Mouse (Mus musculus) midbrain, postnatal 0 days (tissue): ENCODE measurements at regions not wholly inside any gene's neighbourhood (a gene's known extent, or its start where the extent isn't known, plus 50 kb on each side); places are given as distances from the start of the nearest gene placed in this dataset.
"Not testable (repeated sequence)": the region's sequence is repeated elsewhere in the genome, so short reads cannot be mapped to it uniquely, and the experiment has no call there.

Experiments
- ATAC-seq: fragments of 200-750 bp; cut with Nextera tagmentation; 2 replicates; pipeline ENCODE4 v1.8.0; 2017; ENCODE audit warnings: moderate number of reproducible peaks, mild to moderate bottlenecking, moderate TSS enrichment, moderate library complexity; ENCODE audit not compliant: low FRiP score
- DNase-seq: peaks from one replicate; pipeline ENCODE4 v3.0.0-alpha.2; 2015; ENCODE audit warnings: low spot score
- H3K27ac ChIP-seq: fragments of 300-500 bp; sonication (generic); 2 replicates; pipeline ENCODE4 v1.5.1; 2014; ENCODE audit warnings: low read depth, mild to moderate bottlenecking, low read length, mixed read lengths
- H3K27me3 ChIP-seq: fragments of 300-500 bp; sonication (generic); 2 replicates; pipeline ENCODE4 v1.6.1; 2014; ENCODE audit warnings: low read length, control low read depth, mixed read lengths; ENCODE audit not compliant: insufficient read depth
- H3K36me3 ChIP-seq: fragments of 300-500 bp; sonication (generic); 2 replicates; pipeline ENCODE4 v1.6.1; 2014; ENCODE audit warnings: low read length, control low read depth, mixed read lengths; ENCODE audit not compliant: insufficient read depth
- H3K4me1 ChIP-seq: fragments of 300-500 bp; sonication (generic); 2 replicates; pipeline ENCODE4 v1.6.1; 2014; ENCODE audit warnings: mild to moderate bottlenecking, control low read depth, antibody characterized with exemption, low read length, mixed read lengths; ENCODE audit not compliant: insufficient read depth
- H3K4me2 ChIP-seq: fragments of 300-500 bp; sonication (generic); 2 replicates; pipeline ENCODE4 v1.6.1; 2014; ENCODE audit warnings: low read depth, mild to moderate bottlenecking, low read length, mixed read lengths; ENCODE audit not compliant: poor library complexity, severe bottlenecking
- H3K4me3 ChIP-seq: fragments of 300-500 bp; sonication (generic); 2 replicates; pipeline ENCODE4 v1.5.1; 2014; ENCODE audit warnings: low read depth, mild to moderate bottlenecking, low read length, moderate library complexity
- H3K9ac ChIP-seq: fragments of 300-500 bp; sonication (generic); replicated peaks from 2 replicates; pipeline ENCODE4 v1.6.1; 2014; ENCODE audit warnings: mild to moderate bottlenecking, low read length, moderate library complexity, mixed read lengths; ENCODE audit not compliant: poor library complexity, severe bottlenecking
- H3K9me3 ChIP-seq: fragments of 300-500 bp; sonication (generic); 2 replicates; pipeline ENCODE4 v1.6.1; 2016; ENCODE audit warnings: low read length, control low read depth
- CTCF ChIP-seq: IDR thresholded peaks from 2 replicates; pipeline ENCODE4 v1.5.1; 2016; ENCODE audit warnings: antibody characterized with exemption, mild to moderate bottlenecking
- WGBS: fragments of 180-500 bp; shearing (Covaris S2); extraction: QIAGEN DNeasy Blood & Tissue Kit; methylation state at CpG from one replicate; pipeline ENCODE4 v1.1.7; 2014; 5-methylcytosine and 5-hydroxymethylcytosine counted together

DNA sequence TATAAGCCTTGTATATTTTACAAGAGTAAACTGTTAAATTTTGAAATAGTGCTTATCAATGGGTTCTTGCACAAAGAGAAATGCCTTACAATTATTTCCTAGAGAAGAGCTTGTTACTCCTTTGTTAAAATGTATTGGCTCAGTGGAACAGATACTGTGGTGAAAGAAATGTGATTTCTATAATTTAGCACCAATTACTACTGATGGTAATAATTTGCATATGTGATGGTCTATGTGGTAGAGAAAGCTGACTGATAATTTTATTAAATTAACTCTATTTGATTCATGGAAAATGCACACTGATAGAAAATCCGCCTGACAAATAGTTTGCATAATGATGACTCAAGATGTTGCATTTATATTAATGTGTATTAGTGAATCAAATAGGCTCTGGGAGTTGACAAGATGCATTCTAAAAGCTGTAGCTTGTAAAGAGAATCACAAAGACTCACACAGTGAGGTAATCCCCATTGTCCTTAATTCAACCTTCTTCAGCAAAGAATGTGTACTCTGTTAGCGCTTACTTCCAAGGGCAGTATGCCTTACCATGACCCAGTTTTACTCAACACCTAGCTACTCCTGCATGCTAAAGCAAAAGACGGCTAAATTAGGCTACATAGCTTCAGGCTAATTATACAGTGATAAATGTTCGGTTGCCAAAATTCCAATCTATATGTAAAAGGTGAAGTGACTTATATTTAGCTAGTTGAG is 329.8 kb upstream of the Cenpq start:
- Histone ChIP-seq H3K4me1 (no peaks in the 10 kb centered on the region), H3K27me3 (no peaks in the 10 kb centered on the region), H3K9me3 (no peaks in the 10 kb centered on the region), H3K9ac (no peak overlapping the region), H3K4me3 (no peak overlapping the region), H3K36me3 (no peaks in the 10 kb centered on the region), H3K27ac (no peak overlapping the region), H3K4me2 (no peak overlapping the region)
- WGBS = 52% methylated on average over 4 of the region's 4 CpGs
- ATAC-seq (no peak), DNase-seq (no peak)
- no peak for TF ChIP-seq CTCF

DNA sequence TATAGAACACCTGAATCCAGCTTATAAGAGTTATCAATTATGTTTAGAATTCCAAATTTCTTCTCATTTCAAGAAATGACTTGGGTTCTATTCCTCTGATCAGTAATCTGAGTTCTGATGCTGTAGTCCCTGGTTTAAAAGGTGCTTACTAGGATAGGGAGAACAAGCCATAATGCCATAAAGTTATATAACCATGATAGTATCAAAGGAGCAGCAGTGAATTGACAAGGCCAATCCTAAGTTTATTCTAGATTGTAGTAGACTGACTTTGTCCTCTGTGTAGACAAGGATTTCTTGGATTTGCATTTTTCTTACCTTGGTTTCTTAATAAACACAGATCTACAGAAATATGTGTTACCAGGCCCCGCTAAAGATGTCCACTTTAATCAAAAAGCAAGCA is 326.6 kb upstream of the Cenpq start:
- Histone ChIP-seq H3K9ac (no peak overlapping the region), H3K4me3 (no peak overlapping the region), H3K4me1 (no peaks in the 10 kb centered on the region), H3K27ac (no peak overlapping the region), H3K27me3 (no peaks in the 10 kb centered on the region), H3K36me3 (no peaks in the 10 kb centered on the region), H3K9me3 (no peaks in the 10 kb centered on the region), H3K4me2 (no peak overlapping the region)
- WGBS = 85% methylated on average over 1 of the region's 1 CpGs
- TF ChIP-seq CTCF = no peak
- DNase-seq = no peak
- ATAC-seq = no peak

DNA sequence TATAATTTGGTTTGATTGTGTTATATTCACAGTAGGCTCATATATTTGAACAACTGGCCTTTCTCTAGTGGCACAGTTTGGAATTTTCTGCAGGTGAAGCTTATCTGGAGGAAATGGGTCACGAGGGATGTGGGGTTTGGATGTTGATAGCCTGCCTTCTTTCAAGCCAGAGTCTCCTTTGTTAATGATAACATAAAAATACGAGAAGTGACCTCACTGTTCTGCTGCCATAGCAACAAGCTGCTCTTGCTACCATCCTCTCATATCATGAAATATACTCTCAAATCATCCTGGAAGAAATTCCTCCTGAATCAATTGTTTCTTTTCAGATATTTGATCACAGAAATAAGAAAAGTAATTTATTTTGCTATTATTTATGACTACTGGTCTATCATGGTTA is 313.6 kb upstream of the Cenpq start:
- WGBS = 37% methylated on average over 2 of the region's 2 CpGs
- Histone ChIP-seq H3K9ac (no peak overlapping the region), H3K27me3 (no peaks in the 10 kb centered on the region), H3K4me2 (no peak overlapping the region), H3K4me3 (no peak overlapping the region), H3K36me3 (no peaks in the 10 kb centered on the region), H3K27ac (no peak overlapping the region), H3K4me1 (no peaks in the 10 kb centered on the region), H3K9me3 (no peaks in the 10 kb centered on the region; the same call in 1 of the 2 replicates)
- no peak for TF ChIP-seq CTCF
- ATAC-seq (no peak), DNase-seq (no peak)

DNA sequence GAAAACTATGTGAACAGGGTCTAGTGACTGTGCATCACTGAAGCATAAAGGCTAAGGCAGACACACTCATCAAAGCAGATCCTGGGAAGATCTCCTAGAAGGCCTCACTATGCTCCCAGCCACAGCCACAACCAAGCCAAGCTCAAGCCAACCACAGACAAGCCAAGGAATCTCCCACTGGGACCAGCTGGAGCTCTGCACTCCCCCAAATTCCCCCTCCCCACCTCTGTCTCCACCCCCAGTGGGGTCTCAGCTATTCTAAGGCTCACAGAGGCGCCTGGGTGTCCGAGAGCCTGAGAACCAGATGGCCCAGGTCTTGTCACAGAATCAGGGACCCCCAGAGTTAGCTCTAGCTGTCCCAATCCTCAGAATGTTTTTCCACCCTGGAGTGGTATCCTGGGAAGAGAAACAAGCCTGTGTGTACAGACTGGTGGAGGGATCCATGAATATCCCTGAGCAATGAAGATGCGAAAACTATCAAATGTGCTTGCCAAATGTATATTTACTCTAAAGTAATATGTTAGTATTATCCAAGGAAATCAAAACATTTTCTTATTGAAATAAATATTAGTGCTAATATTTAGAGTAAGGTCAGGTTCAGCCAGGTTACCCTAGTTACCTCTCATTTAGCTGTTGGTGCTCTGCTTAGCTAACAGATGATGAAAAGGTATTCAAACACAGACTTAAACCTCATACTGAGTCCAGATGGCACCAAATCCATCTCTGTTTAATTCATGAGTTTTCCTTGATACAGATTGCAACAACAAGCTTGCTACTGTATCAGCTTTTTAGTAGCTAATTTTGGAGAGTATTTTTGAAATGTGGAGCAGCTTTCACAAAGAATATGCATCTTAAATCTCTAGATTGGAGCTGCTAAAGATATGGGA is 292.5 kb upstream of the Cenpq start:
- no peak for TF ChIP-seq CTCF
- H3K4me1 ChIP-seq = no peaks in the 10 kb centered on the region
- H3K27me3 ChIP-seq = no peaks in the 10 kb centered on the region
- no peak for ATAC-seq
- DNase-seq = peak; percentile 10
- no peak overlapping the region for H3K4me2 ChIP-seq
- H3K36me3 ChIP-seq = no peaks in the 10 kb centered on the region
- H3K9me3 ChIP-seq = no peaks in the 10 kb centered on the region
- H3K9ac ChIP-seq = no peak overlapping the region
- no peak overlapping the region for H3K4me3 ChIP-seq
- 60% methylated on average over 3 of the region's 3 CpGs for WGBS
- H3K27ac ChIP-seq = no peak overlapping the region

DNA sequence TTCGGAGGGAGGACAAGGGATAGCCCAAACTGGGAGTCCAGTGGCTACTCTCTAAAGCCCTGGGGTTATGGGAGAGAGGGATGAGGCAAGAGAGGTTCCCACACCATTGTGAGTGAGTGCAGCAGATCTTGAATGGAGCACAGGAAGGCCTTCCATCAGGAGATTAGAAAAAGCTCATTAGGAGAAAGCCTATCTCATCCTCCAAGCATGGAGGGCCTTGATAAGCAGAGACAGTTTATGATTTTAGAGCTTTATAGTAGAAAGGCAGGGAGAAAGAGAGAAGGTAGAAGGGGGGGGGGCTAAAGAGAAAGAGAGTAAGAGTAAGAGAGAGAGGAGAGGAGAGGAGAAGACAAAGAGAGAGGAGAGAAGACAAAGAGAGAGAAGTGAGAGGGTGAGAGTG is 282.0 kb upstream of the Cenpq start:
- H3K9me3 ChIP-seq = no peaks in the 10 kb centered on the region
- H3K4me1 ChIP-seq = no peaks in the 10 kb centered on the region
- no peak overlapping the region for H3K4me2 ChIP-seq
- H3K36me3 ChIP-seq = no peaks in the 10 kb centered on the region
- no peak for TF ChIP-seq CTCF
- no peak overlapping the region for H3K27ac ChIP-seq
- 93% methylated on average over 1 of the region's 1 CpGs for WGBS
- ATAC-seq (no peak), DNase-seq (no peak)
- no peak overlapping the region for H3K4me3 ChIP-seq
- H3K27me3 ChIP-seq = no peaks in the 10 kb centered on the region
- H3K9ac ChIP-seq = no peak overlapping the region

DNA sequence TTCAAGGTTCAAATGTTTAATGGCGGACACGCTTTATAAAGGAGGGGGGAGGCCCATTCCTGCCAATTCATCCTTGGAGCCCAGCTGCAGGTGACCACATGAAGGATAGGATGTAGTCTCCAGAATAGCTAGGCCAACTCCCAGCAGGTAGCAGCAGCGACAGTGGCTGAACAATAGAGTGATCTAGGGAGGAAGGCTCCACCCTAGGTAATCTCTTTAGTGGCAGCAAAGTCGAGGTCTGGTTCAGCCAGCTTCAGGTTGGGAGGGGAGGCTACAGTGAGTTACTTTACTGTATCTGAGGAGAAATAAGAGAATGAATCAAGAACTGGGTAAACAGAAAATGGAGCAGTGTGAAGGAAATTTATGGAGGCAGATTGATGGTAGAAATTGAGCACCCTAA is 264.6 kb upstream of the Cenpq start:
- 44% methylated on average over 4 of the region's 4 CpGs for WGBS
- H3K27me3 ChIP-seq, DNase-seq, H3K4me2 ChIP-seq, H3K9ac ChIP-seq, ATAC-seq, H3K4me1 ChIP-seq, H3K9me3 ChIP-seq, H3K27ac ChIP-seq, H3K36me3 ChIP-seq, H3K4me3 ChIP-seq: not testable (repeated sequence)

DNA sequence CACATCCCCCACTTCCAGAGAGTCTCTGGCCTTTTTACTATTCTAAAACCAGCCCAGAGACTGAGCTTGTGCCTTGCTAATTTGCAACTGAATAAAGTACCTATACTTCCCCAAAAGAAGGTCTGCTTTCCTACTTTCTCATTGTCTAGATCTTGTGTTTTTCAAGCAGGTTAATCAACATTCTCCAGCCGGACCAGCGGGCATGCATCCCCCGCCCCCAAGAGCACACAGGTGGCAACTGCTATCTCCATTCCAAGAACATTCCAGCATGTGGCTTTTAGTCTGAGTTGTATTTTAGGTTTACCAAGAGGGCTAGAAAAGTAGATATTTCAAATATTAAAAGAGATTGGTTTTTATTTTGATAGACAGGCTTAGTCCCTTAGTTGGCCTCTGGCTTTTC is 255.5 kb upstream of the Cenpq start:
- 85% methylated on average over 3 of the region's 3 CpGs for WGBS
- not testable (repeated sequence) for ATAC-seq, H3K9me3 ChIP-seq

DNA sequence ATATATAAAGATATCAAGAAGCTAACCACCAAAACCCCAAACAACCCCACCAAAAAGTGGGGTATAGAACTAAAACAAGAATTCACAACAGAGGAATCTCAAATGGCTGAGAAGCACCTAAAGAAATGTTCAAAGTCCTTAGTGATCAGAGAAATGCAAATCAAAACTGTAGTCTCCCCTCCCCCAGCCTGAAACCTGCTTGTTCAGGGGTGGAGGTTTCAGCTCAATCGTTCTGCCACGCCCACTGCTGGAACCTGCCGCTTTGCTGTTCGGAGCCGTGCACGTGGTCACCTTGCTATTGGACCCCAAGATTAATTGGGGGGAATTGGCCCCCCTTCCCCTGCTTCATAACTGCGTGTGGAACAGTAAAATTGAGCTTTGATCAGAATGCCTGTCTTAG is 251.8 kb upstream of the Cenpq start:
- H3K36me3 ChIP-seq, H3K4me1 ChIP-seq, H3K27ac ChIP-seq, H3K9me3 ChIP-seq, H3K4me2 ChIP-seq, ATAC-seq, H3K27me3 ChIP-seq, H3K4me3 ChIP-seq, H3K9ac ChIP-seq, DNase-seq: not testable (repeated sequence)
- 95% methylated on average over 7 of the region's 7 CpGs for WGBS

More for the DNA sequence above, 255.5 kb upstream of the Cenpq start:
- not testable (repeated sequence) for H3K4me2 ChIP-seq, DNase-seq, H3K27ac ChIP-seq, H3K4me3 ChIP-seq, H3K36me3 ChIP-seq, H3K27me3 ChIP-seq, H3K9ac ChIP-seq, H3K4me1 ChIP-seq
